Mouse (Mus musculus) T-helper 17 cell (primary cell): Measurements from ENCODE around the gene Tcf25.
"Not testable (repeated sequence)": the region's sequence is repeated elsewhere in the genome, so short reads cannot be mapped to it uniquely, and the experiment has no call there.

Experiments used
- in situ Hi-C, 2 experiments: fragments of 300-600 bp; cut with MboI, MseI; formaldehyde crosslinking; loops; 1 replicate in 1 of 2; 2 replicates in 1 of 2; pipeline ENCODE4 v1.15.1; 2025; ENCODE audit warnings: high pct_unique_total_duplicates in 2 of 2

Tcf25 gene

GRCm38 (mm10) chr8:123410788-123411187, 37.2 kb downstream of the Tcf25 start:
- in situ Hi-C loops: no loop called here

- in situ Hi-C loops: no loop called here
Measured at GRCm38 (mm10) chr8:123411246-123411645, 37.7 kb downstream of the Tcf25 start, which contains the start of gene Tubb3. Tubb3 (plus strand) TSS chr8:123411424.

- in situ Hi-C loops: no loop called here
Measured at GRCm38 (mm10) chr8:123411781-123412327, 38.3 kb downstream of the Tcf25 start.

- in situ Hi-C loops: no loop called here
Measured at GRCm38 (mm10) chr8:123412560-123413170, 39.1 kb downstream of the Tcf25 start.

GRCm38 (mm10) chr8:123414255-123414654, 40.7 kb downstream of the Tcf25 start:
- in situ Hi-C loops: no loop called here

- in situ Hi-C loops: not testable (repeated sequence)
Measured at GRCm38 (mm10) chr8:123414997-123415696, 41.6 kb downstream of the Tcf25 start.

- in situ Hi-C loops: no loop called here
Measured at GRCm38 (mm10) chr8:123415967-123416943, 42.7 kb downstream of the Tcf25 start.

GRCm38 (mm10) chr8:123416944-123417555, 43.5 kb downstream of the Tcf25 start:
- in situ Hi-C loops: no loop called here

- in situ Hi-C loops: no loop called here
Measured at GRCm38 (mm10) chr8:123419711-123420110, 46.2 kb downstream of the Tcf25 start.

GRCm38 (mm10) chr8:123420525-123421281, 47.1 kb downstream of the Tcf25 start:
- in situ Hi-C loops: no loop called here

GRCm38 (mm10) chr8:123421325-123421724, 47.8 kb downstream of the Tcf25 start:
- in situ Hi-C loops: no loop called here

GRCm38 (mm10) chr8:123422056-123422780, 48.7 kb downstream of the Tcf25 start:
- in situ Hi-C loops: no loop called here

- in situ Hi-C loops: no loop called here
Measured at GRCm38 (mm10) chr8:123422781-123423159, 49.2 kb downstream of the Tcf25 start.

GRCm38 (mm10) chr8:123423441-123423840, 49.9 kb downstream of the Tcf25 start, which contains the start of gene Def8:
Def8 (plus strand) TSS chr8:123423527.
- in situ Hi-C loops: no loop called here

- in situ Hi-C loops: no loop called here
Measured at GRCm38 (mm10) chr8:123426511-123427509, 53.3 kb downstream of the Tcf25 start.

GRCm38 (mm10) chr8:123427639-123428275, 54.2 kb downstream of the Tcf25 start:
- in situ Hi-C loops: no loop called here

GRCm38 (mm10) chr8:123428343-123428893, 54.9 kb downstream of the Tcf25 start:
- in situ Hi-C loops: no loop called here
